Mouse (Mus musculus) lung, adult 2 months (tissue): Measurements from ENCODE around the gene Myo15.
"Not testable (repeated sequence)": the region's sequence is repeated elsewhere in the genome, so short reads cannot be mapped to it uniquely, and the experiment has no call there.

ENCODE experiments used
- CTCF ChIP-seq: fragments of 200-500 bp; IDR thresholded peaks from 2 replicates; pipeline ENCODE4 v1.5.1; 2011; ENCODE audit warnings: mild to moderate bottlenecking, low read length, control low read depth; ENCODE audit not compliant: insufficient read depth
- POLR2A ChIP-seq: fragments of 200-500 bp; IDR thresholded peaks from 2 replicates; pipeline ENCODE4 v1.6.1; 2011; ENCODE audit warnings: low read depth, mild to moderate bottlenecking, control low read depth, low read length, borderline replicate concordance; ENCODE audit errors: extremely low read depth

DNA sequence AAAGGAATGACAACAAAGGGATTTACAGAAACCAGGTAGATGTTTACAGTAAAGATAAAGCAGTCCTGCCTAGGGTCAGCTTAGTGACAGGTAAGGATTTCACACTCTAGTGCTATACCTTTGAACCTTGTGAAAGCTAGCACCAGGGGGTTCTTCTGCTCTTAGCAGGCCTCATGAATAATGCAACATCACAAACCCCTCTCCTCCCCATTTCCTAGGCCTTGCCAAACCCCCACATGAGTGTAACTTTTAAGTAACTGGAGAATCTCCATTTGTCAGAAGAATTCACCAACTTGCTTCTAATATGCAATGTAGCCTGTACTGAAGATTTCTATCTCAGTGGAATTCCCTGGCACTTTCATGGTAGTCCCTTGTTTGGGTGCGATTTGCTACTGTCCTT is 29.5 kb upstream of the Myo15 start:
- TF ChIP-seq POLR2A, CTCF: not testable (repeated sequence)
